Mouse (Mus musculus) embryonic stem cell, embryonic (primary cell): ENCODE results near the gene Megf6.

Experiments
- CTCF ChIA-PET, 4 experiments: fragments of 300-600 bp in 2 of 4; fragments of 350-600 bp in 2 of 4; sonication (Branson Sonifier 250); formaldehyde crosslinking; loops; one replicate each; lab custom pipeline; 2022; ENCODE audit warnings: inconsistent platforms in 2 of 4; lab: Charles Lee
- POLR2A ChIA-PET, 4 experiments: fragments of 300-600 bp in 2 of 4; fragments of 350-600 bp in 2 of 4; sonication (Branson Sonifier 250); formaldehyde crosslinking; loops; one replicate each; lab custom pipeline; 2022; ENCODE audit warnings: antibody characterized with exemption in 4 of 4, inconsistent platforms in 1 of 4; lab: Charles Lee

Megf6 gene

GRCm38 (mm10) chr4:154146342-154146741 is 24.2 kb upstream of the Megf6 start:
- POLR2A ChIA-PET, result interaction anchor here in 1 of 4 experiments (2.2 kb wide), 1 partner anchor 12 kb away, joined by 8 read pairs; no protein-coding TSS in a partner anchor

GRCm38 (mm10) chr4:154154104-154154503 is 16.4 kb upstream of the Megf6 start:
- POLR2A ChIA-PET, result interaction anchor here in 2 of 4 experiments (0.9 to 1.7 kb wide), 3 partner anchors 9 to 18 kb away, joined by 3 to 4 read pairs (median 4); no protein-coding TSS in a partner anchor
- CTCF ChIA-PET, result interaction anchor here in 2 of 4 experiments (1.1 to 1.6 kb wide), 5 partner anchors 9 to 128 kb away, joined by 3 to 7 read pairs (median 3); partner anchors contain the start of gene Smim1 (in 1 of the 2)

More at GRCm38 (mm10) chr4:154146342-154146741, 24.2 kb upstream of the Megf6 start:
- CTCF ChIA-PET, result interaction anchor here in 2 of 4 experiments (0.7 kb wide), 2 partner anchors 41 to 84 kb away, joined by 3 read pairs; no protein-coding TSS in a partner anchor

GRCm38 (mm10) chr4:154156050-154156449 is 14.5 kb upstream of the Megf6 start:
- ChIA-PET POLR2A (no interaction called here), CTCF (no interaction called here)

GRCm38 (mm10) chr4:154157970-154158662 is 12.4 kb upstream of the Megf6 start:
- ChIA-PET POLR2A (interaction anchor here in 2 of 4 experiments (1.0 to 2.8 kb wide), 2 partner anchors 11 to 15 kb away, joined by 3 to 8 read pairs; no protein-coding TSS in a partner anchor), CTCF (interaction anchor here in 3 of 4 experiments (0.7 to 0.9 kb wide), 3 partner anchors 8 to 132 kb away, joined by 3 to 4 read pairs (median 3); partner anchors contain the start of gene Smim1 (in 1 of the 3))

GRCm38 (mm10) chr4:154159002-154159401 is 11.5 kb upstream of the Megf6 start:
- ChIA-PET CTCF (interaction anchor here in 3 of 4 experiments (0.5 to 2.5 kb wide), 23 partner anchors 8 to 1060 kb away, joined by 3 to 13 read pairs (median 4); partner anchors contain the start of genes Arhgef16 (in 1 of the 3), Megf6 (in 1 of the 3) and Smim1 (in 1 of the 3)), POLR2A (interaction anchor here in 3 of 4 experiments (0.5 to 2.8 kb wide), 8 partner anchors 12 to 929 kb away, joined by 3 to 8 read pairs (median 4); partner anchors contain the start of genes Arhgef16 (in 1 of the 3) and Wrap73 (in 1 of the 3))

GRCm38 (mm10) chr4:154159961-154160537 is 10.5 kb upstream of the Megf6 start:
- POLR2A ChIA-PET, result interaction anchor here (0.5 to 2.8 kb wide), 16 partner anchors 10 to 1671 kb away, joined by 3 to 8 read pairs (median 3); partner anchors contain the start of genes Arhgef16 (in 1 of the 4), Megf6 (in 1 of the 4), Morn1 (in 1 of the 4) and Rer1 (in 1 of the 4)
- CTCF ChIA-PET, result interaction anchor here (0.7 to 2.5 kb wide), 22 partner anchors 12 to 1395 kb away, joined by 3 to 13 read pairs (median 4); partner anchors contain the start of genes Arhgef16 (in 1 of the 4), B230104I21Rik (in 1 of the 4) and Smim1 (in 1 of the 4)

GRCm38 (mm10) chr4:154160538-154161390 is 9.8 kb upstream of the Megf6 start, which contains the start of gene Tprgl:
Gene Tprgl, minus strand, starts transcription at chr4:154160666.
- CTCF ChIA-PET, result interaction anchor here (0.5 to 2.5 kb wide), 26 partner anchors 12 to 1396 kb away, joined by 3 to 13 read pairs (median 4); partner anchors contain the start of genes Arhgef16 (in 2 of the 4), B230104I21Rik (in 1 of the 4) and Smim1 (in 1 of the 4)
- POLR2A ChIA-PET, result interaction anchor here (0.5 to 1.2 kb wide), 16 partner anchors 10 to 1672 kb away, joined by 3 to 7 read pairs (median 3); partner anchors contain the start of genes Arhgef16 (in 1 of the 4), Megf6 (in 1 of the 4), Morn1 (in 1 of the 4) and Rer1 (in 1 of the 4)

- ChIA-PET POLR2A (interaction anchor here in 3 of 4 experiments (0.6 to 1.2 kb wide), 8 partner anchors 8 to 264 kb away, joined by 3 to 4 read pairs (median 3); partner anchors contain the start of gene Arhgef16 (in 1 of the 3)), CTCF (interaction anchor here (0.6 to 2.1 kb wide), 45 partner anchors 10 to 694 kb away, joined by 3 to 22 read pairs (median 3); partner anchors contain the start of genes Arhgef16 (in 3 of the 4), Smim1 (in 1 of the 4) and Wrap73 (in 1 of the 4))
Measured at GRCm38 (mm10) chr4:154163296-154163695, 7.2 kb upstream of the Megf6 start.

- ChIA-PET POLR2A (interaction anchor here in 2 of 4 experiments (1.0 kb wide), 2 partner anchors 55 to 261 kb away, joined by 3 read pairs; no protein-coding TSS in a partner anchor), CTCF (interaction anchor here (0.5 to 1.9 kb wide), 12 partner anchors 8 to 818 kb away, joined by 3 to 10 read pairs (median 4); partner anchors contain the start of genes Arhgef16 (in 1 of the 4), Smim1 (in 1 of the 4) and Ttc34 (in 1 of the 4))
Measured at GRCm38 (mm10) chr4:154167053-154167452, 3.5 kb upstream of the Megf6 start.

- POLR2A ChIA-PET, result interaction anchor here in 2 of 4 experiments (0.7 to 1.0 kb wide), 3 partner anchors 9 to 754 kb away, joined by 3 to 6 read pairs (median 4); partner anchors contain the start of gene Tprgl (in 1 of the 2)
- CTCF ChIA-PET, result interaction anchor here in 2 of 4 experiments (0.6 to 1.9 kb wide), 9 partner anchors 11 to 852 kb away, joined by 3 to 7 read pairs (median 4); partner anchors contain the start of gene Arhgef16 (in 1 of the 2)
Measured at GRCm38 (mm10) chr4:154170021-154170420, 509 bp upstream of the Megf6 start.

- ChIA-PET CTCF (interaction anchor here in 2 of 4 experiments (1.4 to 1.9 kb wide), 3 partner anchors 12 to 75 kb away, joined by 4 to 7 read pairs (median 5); no protein-coding TSS in a partner anchor), POLR2A (interaction anchor here in 2 of 4 experiments (0.6 to 1.0 kb wide), 3 partner anchors 11 to 789 kb away, joined by 3 read pairs; partner anchors contain the start of gene Tprgl (in 1 of the 2))
Measured at GRCm38 (mm10) chr4:154171151-154171930, 811 bp downstream of the Megf6 start.

- POLR2A ChIA-PET, result interaction anchor here in 2 of 4 experiments (1.0 kb wide), 2 partner anchors 11 to 18 kb away, joined by 3 read pairs; partner anchors contain the start of gene Tprgl (in 1 of the 2)
- CTCF ChIA-PET, result interaction anchor here in 3 of 4 experiments (0.6 to 1.5 kb wide), 3 partner anchors 11 to 822 kb away, joined by 3 read pairs; partner anchors contain the start of genes Arhgef16 (in 1 of the 3) and Tprgl (in 1 of the 3)
Measured at GRCm38 (mm10) chr4:154171931-154172604, 1.5 kb downstream of the Megf6 start.

GRCm38 (mm10) chr4:154177257-154177656 is 6.7 kb downstream of the Megf6 start:
- POLR2A ChIA-PET, result no interaction called here
- CTCF ChIA-PET, result interaction anchor here in 1 of 4 experiments (1.0 to 1.2 kb wide), 4 partner anchors 8 to 69 kb away, joined by 3 to 4 read pairs (median 3); no protein-coding TSS in a partner anchor

GRCm38 (mm10) chr4:154181001-154181400 is 10.5 kb downstream of the Megf6 start:
- ChIA-PET CTCF (no interaction called here), POLR2A (no interaction called here)

GRCm38 (mm10) chr4:154183566-154183965 is 13.0 kb downstream of the Megf6 start:
- CTCF ChIA-PET, result no interaction called here

More at GRCm38 (mm10) chr4:154183566-154183965, 13.0 kb downstream of the Megf6 start:
- POLR2A ChIA-PET, result no interaction called here
